Mouse (Mus musculus): ENCODE measurements around the gene Gm21761. TPM values are rescaled to one million over a fixed set of nuclear protein-coding genes. Genes with fewer than 3 reads are reported as not detected.

The Gm21761 gene
- total RNA-seq, 2 experiments from 2014 or later = not detected

Other genes starting within 250 kb of the Gm21761 start
- gene Hmgcs1, start 238.9 kb downstream of the Gm21761 start, total RNA-seq (2021) = 10 to 100 TPM; 71.1 to 73.3 TPM
- 1 to 10 TPM in 1 of 2 experiments, under 1 TPM in 1; 0.86 to 1.2 TPM for gene Nim1k, start 173.4 kb downstream of the Gm21761 start, total RNA-seq (2021)
- gene Zfp131, start 138.4 kb downstream of the Gm21761 start, total RNA-seq (2021) = 10 to 100 TPM; 26.1 to 26.5 TPM
- gene AF067063, start 99.1 kb downstream of the Gm21761 start, total RNA-seq (2021) = not detected
- gene D13Ertd608e, start 93.3 kb downstream of the Gm21761 start, total RNA-seq (2021) = not detected
- gene Tcstv1, start 34.5 kb downstream of the Gm21761 start, total RNA-seq (2021) = not detected
- not detected for gene B020031M17Rik, start 21.5 kb upstream of the Gm21761 start, total RNA-seq (2021)
- not detected for gene Gm36079, start 97.7 kb upstream of the Gm21761 start, total RNA-seq (2021)
- gene Gm21188, start 122.9 kb upstream of the Gm21761 start, total RNA-seq (2021) = not detected
- not detected for gene Gm20767, start 211.0 kb upstream of the Gm21761 start, total RNA-seq (2021)
- gene Gm21818, start 243.2 kb upstream of the Gm21761 start, total RNA-seq (2021) = not detected